Mouse (Mus musculus) heart, adult 2 months (tissue): ENCODE data around the gene Paxip1. TPM values are rescaled to one million over a fixed set of nuclear protein-coding genes. Genes with fewer than 3 reads are reported as not detected.

Experiments
- DNase-seq, 2 experiments: peaks; one replicate each; pipeline ENCODE4 v3.0.0; 2021
- H3K27ac ChIP-seq: fragments of 200-600 bp; 2 replicates; pipeline ENCODE4 v1.8.1; 2022
- H3K27me3 ChIP-seq: fragments of 200-500 bp; 2 replicates; pipeline ENCODE4 v1.6.1; 2012; ENCODE audit warnings: mild to moderate bottlenecking, low read length, inconsistent platforms, mixed read lengths; ENCODE audit not compliant: control insufficient read depth, insufficient read depth
- H3K36me3 ChIP-seq: fragments of 200-500 bp; 2 replicates; pipeline ENCODE4 v1.6.1; 2012; ENCODE audit warnings: low read length, inconsistent platforms; ENCODE audit not compliant: control insufficient read depth, insufficient read depth
- H3K4me1 ChIP-seq: fragments of 200-500 bp; 2 replicates; pipeline ENCODE4 v1.6.1; 2011; ENCODE audit warnings: low read length; ENCODE audit not compliant: control insufficient read depth, insufficient read depth
- H3K4me3 ChIP-seq: fragments of 200-600 bp; 2 replicates; pipeline ENCODE4 v1.8.1; 2022
- H3K79me2 ChIP-seq: fragments of 200-500 bp; replicated peaks from 2 replicates; pipeline ENCODE4 v1.6.1; 2012; ENCODE audit warnings: mild to moderate bottlenecking, inconsistent platforms, low read length, moderate library complexity, mixed read lengths; ENCODE audit not compliant: control insufficient read depth, insufficient read depth
- H3K9ac ChIP-seq: fragments of 200-500 bp; 2 replicates; pipeline ENCODE4 v1.6.1; 2012; ENCODE audit warnings: low read depth, mild to moderate bottlenecking, control low read depth, inconsistent platforms, low read length, mixed read lengths
- CTCF ChIP-seq: fragments of 200-600 bp; IDR thresholded peaks from 2 replicates; pipeline ENCODE4 v1.8.1; 2022; ENCODE audit warnings: antibody characterized with exemption, mild to moderate bottlenecking, moderate library complexity
- EP300 ChIP-seq: fragments of 200-500 bp; IDR thresholded peaks from 2 replicates; pipeline ENCODE4 v1.6.1; 2011; ENCODE audit warnings: low read depth, low read length, control low read depth; ENCODE audit not compliant: insufficient read depth
- POLR2A ChIP-seq: fragments of 200-500 bp; IDR thresholded peaks from 2 replicates; pipeline ENCODE4 v1.6.1; 2011; ENCODE audit warnings: mild to moderate bottlenecking, low read depth, low read length, control low read depth; ENCODE audit not compliant: insufficient read depth
- WGBS: fragments of 180-500 bp; shearing (Covaris S2); methylation state at CpG from one replicate; pipeline ENCODE4 v1.1.7; 2018; 5-methylcytosine and 5-hydroxymethylcytosine counted together
- intact Hi-C: fragments of 180-260 bp; cut with DNase I; formaldehyde crosslinking; loops from one replicate; pipeline ENCODE4 v1.15.1; 2025
- polyA plus RNA-seq: library from polyadenylated mRNA; depleted of rRNA; stranded (reverse); fragments of >200 nt; gene quantifications from 2 replicates; pipeline ENCODE4 v1.2.3, GENCODE M21; 2012
- total RNA-seq, 2 experiments: library from RNA; stranded (reverse); gene quantifications; 2 replicates each; pipeline ENCODE4 v1.2.3; 2021

Gene Paxip1
- total and polyA plus RNA-seq, 3 experiments, result 11.5 to 18.8 (median 14.6) TPM

DNA sequence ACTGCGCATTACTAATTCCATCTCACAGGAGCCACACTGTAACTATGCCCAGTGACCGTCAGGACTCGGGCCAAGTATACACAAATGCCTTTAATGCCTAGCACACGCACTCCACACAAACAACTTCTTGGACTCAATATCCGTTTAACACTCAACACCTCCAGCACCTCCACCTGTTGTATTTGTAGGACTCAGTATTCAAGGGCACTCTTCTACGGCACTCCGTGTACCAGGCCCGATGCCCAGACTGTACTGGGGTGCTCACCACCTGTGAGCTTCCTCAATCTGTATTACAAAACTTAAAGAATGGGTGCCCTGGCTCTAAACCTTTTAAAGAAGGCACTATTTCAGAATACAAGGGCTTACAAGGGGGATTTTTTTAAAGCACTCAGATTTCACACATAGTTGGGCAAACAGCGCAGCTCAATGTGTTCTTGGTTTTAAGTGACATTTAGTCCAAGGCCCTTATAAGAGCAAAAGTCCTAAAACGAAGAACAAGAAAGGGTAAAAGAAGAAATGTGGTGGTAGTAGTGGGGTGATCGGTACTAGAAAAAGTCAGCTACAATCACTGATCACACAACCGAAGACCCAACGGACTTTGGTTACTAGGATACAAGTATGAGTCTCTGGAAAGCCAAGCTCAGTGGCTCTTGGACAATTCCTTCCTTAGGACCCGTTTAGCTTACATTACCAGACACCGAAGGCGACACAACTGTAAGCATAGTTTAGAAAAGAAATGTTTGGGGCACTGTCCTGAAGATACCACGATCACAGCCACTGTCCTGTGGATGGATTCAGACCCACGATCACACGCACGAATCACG, 1.2 kb downstream of the Paxip1 start:
- Histone ChIP-seq H3K36me3 (no peaks in the 10 kb centered on the region), H3K79me2 (no peaks in the 10 kb centered on the region), H3K27ac (peak overlapping the region; percentile 97), H3K4me1 (peaks cover 10% of the 10 kb centered on the region), H3K27me3 (no peaks in the 10 kb centered on the region), H3K4me3 (peak overlapping the region; percentile 65), H3K9ac (peak overlapping the region; percentile 80)
- 16% methylated on average over 21 of the region's 21 CpGs for WGBS
- TF ChIP-seq EP300, result no peak
- no peak for TF ChIP-seq CTCF
- no peak for TF ChIP-seq POLR2A
- DNase-seq, result no peak
- intact Hi-C loops, result loop anchor here (5.0 to 10.0 kb wide), 2 partner anchors 282 to 525 kb away; partner anchors contain the start of genes Insig1 and Rbm33

DNA sequence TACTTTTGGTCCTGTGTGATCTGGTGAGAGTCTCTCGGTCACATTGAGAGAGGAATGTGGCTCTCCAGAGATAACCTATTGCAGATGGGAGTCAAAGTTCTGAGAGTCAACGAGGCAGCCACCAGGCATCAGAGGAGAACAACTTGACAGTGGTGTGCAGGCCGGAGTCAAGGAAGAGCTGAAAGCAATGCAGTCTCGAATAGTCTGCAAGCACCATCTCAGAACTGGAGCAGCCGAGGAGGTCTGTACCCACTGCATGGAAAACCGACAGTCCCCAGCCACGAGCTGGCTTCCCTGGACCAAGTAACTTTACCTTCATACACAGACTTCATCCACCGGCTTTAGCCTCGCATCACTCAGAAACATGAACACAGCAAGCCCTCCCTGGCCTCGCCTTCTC, 1.9 kb downstream of the Paxip1 start:
- WGBS, result 54% methylated on average over 10 of the region's 10 CpGs
- no peaks in the 10 kb centered on the region; the same call in 1 of the 2 replicates for H3K79me2 ChIP-seq
- H3K9ac ChIP-seq, result peak overlapping the region; percentile 14; the same call in 1 of the 2 replicates
- DNase-seq, result no peak
- intact Hi-C loops, result no loop called here
- no peak for TF ChIP-seq POLR2A
- peak overlapping the region; percentile 65 for H3K4me3 ChIP-seq
- H3K36me3 ChIP-seq, result no peaks in the 10 kb centered on the region
- H3K27ac ChIP-seq, result no peak overlapping the region
- peaks cover 10% of the 10 kb centered on the region for H3K4me1 ChIP-seq
- no peaks in the 10 kb centered on the region for H3K27me3 ChIP-seq

DNA sequence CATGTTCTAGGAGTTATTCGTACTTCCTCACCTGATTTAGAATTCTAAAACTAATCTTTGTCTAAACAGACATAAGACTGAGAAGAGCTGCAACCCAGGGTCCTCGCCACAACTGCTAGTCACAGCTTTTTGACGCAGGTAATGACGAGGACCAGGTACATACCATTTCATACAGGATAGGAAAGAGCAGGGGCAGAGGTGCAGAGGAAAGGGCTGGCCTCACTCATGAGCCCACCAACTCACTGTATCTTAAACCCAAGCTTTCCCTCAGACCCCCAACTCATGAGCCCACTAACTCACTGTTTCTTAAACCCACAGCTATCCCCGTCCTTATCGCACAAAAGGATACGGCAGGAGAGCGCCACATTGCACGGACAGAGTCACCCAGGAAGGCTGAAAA, 8.1 kb downstream of the Paxip1 start:
- no peak overlapping the region for H3K4me3 ChIP-seq
- no peaks in the 10 kb centered on the region for H3K27me3 ChIP-seq
- no peak overlapping the region for H3K9ac ChIP-seq
- no peak for DNase-seq
- no peak overlapping the region for H3K27ac ChIP-seq
- no peaks in the 10 kb centered on the region; the same call in 1 of the 2 replicates for H3K79me2 ChIP-seq
- TF ChIP-seq CTCF (no peak), EP300 (no peak), POLR2A (no peak)
- intact Hi-C loops, result no loop called here
- H3K4me1 ChIP-seq, result no peaks in the 10 kb centered on the region
- H3K36me3 ChIP-seq, result 0 out of 2 replicates have a peak, but pooled peaks cover 3% of the 10 kb centered on the region
- 95% methylated on average over 9 of the region's 9 CpGs for WGBS

DNA sequence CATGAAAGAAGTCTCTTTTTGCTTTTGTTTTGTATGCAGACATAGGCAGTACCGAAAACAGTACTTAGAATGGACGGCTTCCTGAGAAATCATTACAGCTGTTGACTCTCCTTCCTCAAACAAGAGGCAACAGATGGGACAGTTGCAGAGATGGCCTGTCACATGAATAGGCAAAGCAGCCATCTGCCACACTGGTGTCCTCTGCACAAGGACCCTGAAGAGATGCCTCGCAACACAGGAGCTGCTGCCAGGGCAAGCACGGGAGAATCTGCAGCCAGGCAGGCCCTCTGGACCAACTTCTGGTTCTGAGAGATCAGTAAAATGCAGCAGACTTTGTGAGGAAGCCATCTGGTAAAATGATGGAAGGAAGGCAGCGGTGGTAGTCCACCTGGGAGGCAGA, 23.5 kb downstream of the Paxip1 start:
- H3K36me3 ChIP-seq, result no peaks in the 10 kb centered on the region; the same call in 1 of the 2 replicates
- no peak for DNase-seq

DNA sequence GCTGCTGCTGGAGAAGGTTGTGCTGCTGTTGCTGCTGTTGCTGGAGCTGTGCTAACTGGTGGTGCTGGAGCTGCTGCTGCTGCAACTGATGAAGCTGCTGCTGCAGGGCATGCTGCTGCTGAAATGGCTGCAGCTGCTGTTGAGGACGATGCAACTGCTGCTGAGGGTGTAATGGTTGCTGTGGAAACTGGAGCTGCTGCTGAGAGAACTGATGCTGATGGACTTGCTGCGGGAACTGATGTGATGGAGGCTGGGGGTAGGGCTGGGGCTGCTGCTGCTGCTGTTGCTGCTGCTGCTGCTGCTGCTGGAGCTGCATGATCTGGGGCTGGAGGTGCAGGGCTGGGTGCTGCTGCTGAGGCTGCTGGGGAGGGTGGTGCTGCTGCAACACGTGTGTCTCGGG, 25.7 kb downstream of the Paxip1 start:
- Histone ChIP-seq H3K36me3 (no peaks in the 10 kb centered on the region), H3K9ac (no peak overlapping the region), H3K27ac (no peak overlapping the region), H3K79me2 (no peaks in the 10 kb centered on the region), H3K27me3 (no peaks in the 10 kb centered on the region), H3K4me3 (no peak overlapping the region), H3K4me1 (no peaks in the 10 kb centered on the region)
- TF ChIP-seq POLR2A (no peak), EP300 (no peak), CTCF (no peak)
- intact Hi-C loops, result no loop called here
- DNase-seq, result no peak
- 81% methylated on average over 4 of the region's 4 CpGs for WGBS

More for the DNA sequence above, 23.5 kb downstream of the Paxip1 start:
- TF ChIP-seq EP300 (no peak), POLR2A (no peak), CTCF (no peak)
- no peak overlapping the region for H3K9ac ChIP-seq
- 81% methylated on average over 5 of the region's 5 CpGs for WGBS
- H3K4me3 ChIP-seq, result no peak overlapping the region
- H3K4me1 ChIP-seq, result no peaks in the 10 kb centered on the region
- H3K27ac ChIP-seq, result no peak overlapping the region
- intact Hi-C loops, result no loop called here
- H3K79me2 ChIP-seq, result no peaks in the 10 kb centered on the region
- H3K27me3 ChIP-seq, result no peaks in the 10 kb centered on the region

DNA sequence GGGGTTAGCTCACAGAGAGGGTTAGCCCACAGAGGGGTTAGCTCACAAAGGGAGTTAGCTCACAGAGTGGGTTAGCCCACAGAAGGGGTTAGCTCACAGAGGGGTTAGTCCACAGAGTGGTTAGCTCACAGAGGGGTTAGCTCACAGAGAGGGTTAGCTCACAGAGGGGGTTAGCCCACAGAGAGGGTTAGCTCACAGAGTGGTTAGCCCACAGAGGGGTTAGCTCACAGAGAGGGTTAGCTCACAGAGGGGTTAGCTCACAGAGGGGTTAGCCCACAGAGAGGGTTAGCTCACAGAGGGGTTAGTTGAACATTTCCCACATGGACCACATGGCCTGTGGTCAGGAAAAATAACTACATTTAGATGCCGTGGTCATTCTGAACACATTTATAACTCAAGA, 46.5 kb downstream of the Paxip1 start:
- Histone ChIP-seq H3K27me3 (no peaks in the 10 kb centered on the region), H3K27ac (no peak overlapping the region), H3K9ac (no peak overlapping the region), H3K36me3 (no peaks in the 10 kb centered on the region; the same call in none of the 2 replicates), H3K4me1 (no peaks in the 10 kb centered on the region), H3K79me2 (no peaks in the 10 kb centered on the region), H3K4me3 (no peak overlapping the region)
- TF ChIP-seq CTCF, result no peak
- no peak for TF ChIP-seq POLR2A
- TF ChIP-seq EP300, result no peak
- no peak for DNase-seq
- intact Hi-C loops, result no loop called here
- WGBS, result 96% methylated on average over 1 of the region's 1 CpGs
